Mouse (Mus musculus): ENCODE results near the gene Kcna3. TPM values are rescaled to one million over a fixed set of nuclear protein-coding genes. Genes with fewer than 3 reads are reported as not detected.

Gene Kcna3
- polyA plus RNA-seq, 1 experiment from 2014 or later = 4.7 TPM

DNA sequence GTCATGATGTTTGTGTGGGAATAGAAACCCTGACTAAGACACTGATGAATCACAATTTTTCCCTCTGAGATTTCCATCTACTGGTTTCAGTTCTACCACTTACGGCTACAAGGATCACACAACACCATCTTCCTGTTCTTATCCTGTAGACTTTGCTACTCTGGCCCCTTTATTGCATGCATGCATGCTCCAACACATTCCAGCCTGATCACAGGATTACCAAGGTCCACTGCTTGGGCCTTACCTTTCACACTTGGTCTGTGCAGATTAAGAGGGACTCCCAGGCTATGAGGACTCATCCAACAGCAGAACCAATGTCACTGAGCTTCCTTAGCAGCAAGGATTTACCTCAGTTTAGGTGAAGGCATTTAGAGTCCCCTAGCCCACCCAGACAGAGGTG, 39.7 kb downstream of the Kcna3 start:
- DNase-seq (ENCODE audit: low spot score) = no peak
- WGBS = 83% methylated on average over 1 of the region's 1 CpGs
- Histone ChIP-seq H3K9ac (ENCODE audit: low read depth, low read length) (no peak overlapping the region), H3K4me1 (replicated peaks; ENCODE audit: control insufficient read depth, insufficient read depth, low read length) (no peaks in the 10 kb centered on the region), H3K36me3 (ENCODE audit: control insufficient read depth, insufficient read depth, low read length) (no peaks in the 10 kb centered on the region), H3K9me3 (ENCODE audit: control insufficient read depth, low read length) (no peaks in the 10 kb centered on the region), H3K4me2 (replicated peaks; ENCODE audit: low read depth, low read length) (no peak overlapping the region), H3K27me3 (ENCODE audit: control insufficient read depth, insufficient read depth, low read length) (no peaks in the 10 kb centered on the region), H3K4me3 (ENCODE audit: low read depth, low read length) (no peak overlapping the region), H3K27ac (ENCODE audit: low read depth, low read length) (no peak overlapping the region)
- no peak for ATAC-seq (ENCODE audit: low FRiP score)

DNA sequence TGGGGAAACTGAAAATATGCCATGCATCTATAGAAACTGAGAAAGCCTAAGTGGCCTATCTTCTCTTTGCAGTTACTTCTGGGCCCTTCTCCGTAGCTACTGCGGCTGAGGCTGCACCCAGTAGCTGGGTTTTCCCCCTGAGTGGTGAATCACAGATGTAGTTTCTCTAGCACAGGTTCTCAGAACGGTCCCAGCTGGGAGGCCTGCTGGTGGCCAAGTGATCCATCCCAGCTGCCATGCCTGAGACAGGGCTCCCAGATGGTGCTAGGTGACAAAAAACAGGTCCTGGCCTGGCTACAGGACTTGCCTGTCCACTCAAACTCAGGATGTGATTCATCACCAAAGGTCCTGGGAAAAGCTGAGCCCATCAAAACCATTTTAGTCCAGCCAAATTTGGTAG, 40.7 kb downstream of the Kcna3 start:
- no peaks in the 10 kb centered on the region for H3K9me3 ChIP-seq (ENCODE audit: control insufficient read depth, low read length)
- DNase-seq (ENCODE audit: low spot score) (no peak), ATAC-seq (ENCODE audit: low FRiP score) (no peak)
- H3K27ac ChIP-seq (ENCODE audit: low read depth, low read length) = no peak overlapping the region
- WGBS = 82% methylated on average over 3 of the region's 3 CpGs
- no peak overlapping the region for H3K9ac ChIP-seq (ENCODE audit: low read depth, low read length)
- no peak overlapping the region for H3K4me3 ChIP-seq (ENCODE audit: low read depth, low read length)
- H3K36me3 ChIP-seq (ENCODE audit: control insufficient read depth, insufficient read depth, low read length) = no peaks in the 10 kb centered on the region
- H3K4me2 ChIP-seq (replicated peaks; ENCODE audit: low read depth, low read length) = no peak overlapping the region
- H3K27me3 ChIP-seq (ENCODE audit: control insufficient read depth, insufficient read depth, low read length) = no peaks in the 10 kb centered on the region
- H3K4me1 ChIP-seq (replicated peaks; ENCODE audit: control insufficient read depth, insufficient read depth, low read length) = no peaks in the 10 kb centered on the region

DNA sequence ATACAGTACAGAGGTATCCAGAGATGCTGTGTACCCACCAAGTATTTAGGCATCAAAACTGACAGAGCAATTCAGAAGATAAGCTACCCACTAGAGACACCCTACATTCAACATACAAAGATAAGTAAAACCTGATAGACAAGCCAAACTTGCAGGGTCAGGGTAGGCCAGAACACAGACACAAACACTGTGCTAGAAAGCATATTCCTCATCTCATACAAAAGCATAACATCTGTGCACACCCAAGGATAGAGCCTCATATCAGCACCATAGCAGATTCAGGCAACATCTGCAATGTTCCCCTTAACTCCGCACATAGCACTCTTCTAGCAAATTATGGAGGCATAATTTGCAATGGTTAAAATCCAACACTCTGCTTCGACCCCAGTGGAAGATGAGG, 41.1 kb downstream of the Kcna3 start:
- Histone ChIP-seq H3K36me3 (ENCODE audit: control insufficient read depth, insufficient read depth, low read length) (no peaks in the 10 kb centered on the region), H3K9me3 (ENCODE audit: control insufficient read depth, low read length) (no peaks in the 10 kb centered on the region), H3K27ac (ENCODE audit: low read depth, low read length) (no peak overlapping the region), H3K4me3 (ENCODE audit: low read depth, low read length) (no peak overlapping the region), H3K4me2 (replicated peaks; ENCODE audit: low read depth, low read length) (no peak overlapping the region), H3K4me1 (replicated peaks; ENCODE audit: control insufficient read depth, insufficient read depth, low read length) (no peaks in the 10 kb centered on the region), H3K27me3 (ENCODE audit: control insufficient read depth, insufficient read depth, low read length) (no peaks in the 10 kb centered on the region), H3K9ac (ENCODE audit: low read depth, low read length) (no peak overlapping the region)
- DNase-seq (ENCODE audit: low spot score) = no peak
- no peak for ATAC-seq (ENCODE audit: low FRiP score)
- 94% methylated on average over 2 of the region's 2 CpGs for WGBS

DNA sequence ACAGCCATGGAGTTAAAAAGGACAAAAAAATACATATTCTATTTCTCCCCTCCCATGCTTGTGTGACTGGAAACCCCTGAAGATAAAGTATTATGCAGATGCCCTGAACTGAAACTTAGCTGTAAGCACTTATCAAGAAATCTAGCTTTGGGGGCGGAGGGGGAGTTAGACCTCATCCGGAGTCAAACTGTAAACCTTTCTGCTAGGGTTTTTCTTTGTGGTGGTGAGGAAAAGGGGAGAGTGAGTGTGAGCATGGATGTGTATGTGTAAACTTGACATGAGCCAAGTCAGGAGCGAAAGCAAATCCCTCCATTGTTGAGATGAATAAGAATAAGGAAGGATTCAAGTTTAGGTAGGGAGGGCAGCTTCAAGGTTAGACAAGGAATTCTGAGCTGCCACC, 44.8 kb downstream of the Kcna3 start:
- DNase-seq (ENCODE audit: low spot score) (no peak), ATAC-seq (ENCODE audit: low FRiP score) (no peak)
- Histone ChIP-seq H3K9me3 (ENCODE audit: control insufficient read depth, low read length) (no peaks in the 10 kb centered on the region), H3K4me1 (replicated peaks; ENCODE audit: control insufficient read depth, insufficient read depth, low read length) (no peaks in the 10 kb centered on the region), H3K4me3 (ENCODE audit: low read depth, low read length) (no peak overlapping the region), H3K4me2 (replicated peaks; ENCODE audit: low read depth, low read length) (no peak overlapping the region), H3K27ac (ENCODE audit: low read depth, low read length) (no peak overlapping the region), H3K27me3 (ENCODE audit: control insufficient read depth, insufficient read depth, low read length) (no peaks in the 10 kb centered on the region), H3K36me3 (ENCODE audit: control insufficient read depth, insufficient read depth, low read length) (no peaks in the 10 kb centered on the region), H3K9ac (ENCODE audit: low read depth, low read length) (no peak overlapping the region)
- 89% methylated on average over 3 of the region's 3 CpGs for WGBS

DNA sequence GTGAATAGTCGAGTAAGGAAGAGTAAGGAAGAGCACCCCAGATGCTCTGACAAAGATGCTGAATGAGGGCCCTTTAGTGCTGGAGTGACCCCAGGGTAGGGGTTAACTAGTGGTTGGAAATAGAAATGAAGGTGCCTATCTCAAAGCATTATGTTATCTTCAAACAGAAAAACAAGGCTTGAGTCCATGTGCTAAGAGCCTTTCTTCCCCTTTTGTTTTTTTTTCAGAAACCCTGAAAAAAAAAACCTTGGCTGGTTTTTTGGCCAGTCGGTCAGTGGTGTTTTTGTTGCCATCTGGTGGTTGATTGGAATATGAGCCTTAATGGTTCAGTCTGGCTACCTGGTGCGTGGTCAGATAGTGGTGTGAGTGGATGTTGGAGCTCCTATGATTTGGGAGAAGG, 45.3 kb downstream of the Kcna3 start:
- Histone ChIP-seq H3K4me3 (ENCODE audit: low read depth, low read length) (no peak overlapping the region), H3K36me3 (ENCODE audit: control insufficient read depth, insufficient read depth, low read length) (no peaks in the 10 kb centered on the region), H3K27me3 (ENCODE audit: control insufficient read depth, insufficient read depth, low read length) (no peaks in the 10 kb centered on the region), H3K4me1 (replicated peaks; ENCODE audit: control insufficient read depth, insufficient read depth, low read length) (no peaks in the 10 kb centered on the region), H3K27ac (ENCODE audit: low read depth, low read length) (no peak overlapping the region), H3K9me3 (ENCODE audit: control insufficient read depth, low read length) (no peaks in the 10 kb centered on the region), H3K9ac (ENCODE audit: low read depth, low read length) (no peak overlapping the region), H3K4me2 (replicated peaks; ENCODE audit: low read depth, low read length) (no peak overlapping the region)
- 27% methylated on average over 3 of the region's 3 CpGs for whole genome bisulfite sequencing
- ATAC-seq (ENCODE audit: low FRiP score) (0 out of 2 replicates have a peak, but pooled peaks have one; percentile 33), DNase-seq (ENCODE audit: low spot score) (peak; percentile 53)

DNA sequence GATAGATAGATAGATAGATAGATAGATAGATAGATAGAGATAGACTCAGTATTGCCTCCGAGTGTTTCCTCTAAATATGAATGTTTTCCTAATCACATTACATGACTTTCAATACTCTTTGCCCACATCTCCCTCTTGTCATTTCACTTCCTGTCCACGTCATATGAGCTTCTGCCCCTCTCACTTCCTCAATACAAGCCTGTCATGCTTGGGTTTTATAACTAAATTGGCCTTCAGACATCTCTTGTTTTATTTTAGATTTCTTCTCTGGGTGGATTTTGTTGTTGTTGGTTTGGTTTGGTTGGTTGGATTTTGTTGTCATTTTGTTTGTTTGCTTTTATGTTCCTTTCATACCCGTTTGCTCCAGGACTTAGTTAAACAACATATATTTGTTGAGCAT, 48.6 kb downstream of the Kcna3 start:
- DNase-seq (ENCODE audit: low spot score) (no peak), ATAC-seq (ENCODE audit: low FRiP score) (no peak)
- Histone ChIP-seq H3K4me3 (ENCODE audit: low read depth, low read length) (no peak overlapping the region), H3K36me3 (ENCODE audit: control insufficient read depth, insufficient read depth, low read length) (no peaks in the 10 kb centered on the region), H3K9me3 (ENCODE audit: control insufficient read depth, low read length) (no peaks in the 10 kb centered on the region), H3K9ac (ENCODE audit: low read depth, low read length) (no peak overlapping the region), H3K27me3 (ENCODE audit: control insufficient read depth, insufficient read depth, low read length) (no peaks in the 10 kb centered on the region), H3K4me2 (replicated peaks; ENCODE audit: low read depth, low read length) (no peak overlapping the region), H3K4me1 (replicated peaks; ENCODE audit: control insufficient read depth, insufficient read depth, low read length) (no peaks in the 10 kb centered on the region), H3K27ac (ENCODE audit: low read depth, low read length) (no peak overlapping the region)
- 91% methylated on average over 3 of the region's 3 CpGs for WGBS

DNA sequence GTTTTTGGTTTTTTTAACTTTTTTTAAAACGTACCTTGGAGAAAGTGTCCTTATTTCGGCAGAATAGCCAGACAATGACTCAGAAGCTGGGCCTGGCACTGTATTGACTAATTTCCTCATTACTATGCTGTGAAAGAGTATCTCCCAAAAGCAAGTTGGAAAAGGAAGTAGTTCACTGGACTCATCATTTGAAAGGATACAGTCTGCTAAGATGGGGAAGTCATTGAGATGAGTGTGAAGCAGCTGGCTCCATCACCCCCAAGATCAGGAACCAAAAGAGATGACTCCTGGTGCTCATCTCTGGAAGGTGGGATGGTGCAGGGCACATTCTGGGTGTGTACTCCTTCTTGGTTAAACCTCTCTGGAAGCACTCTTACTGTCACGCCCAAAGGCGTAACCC, 51.4 kb downstream of the Kcna3 start:
- no peak overlapping the region for H3K27ac ChIP-seq (ENCODE audit: low read depth, low read length)
- H3K36me3 ChIP-seq (ENCODE audit: control insufficient read depth, insufficient read depth, low read length) = no peaks in the 10 kb centered on the region
- no peak overlapping the region for H3K4me2 ChIP-seq (replicated peaks; ENCODE audit: low read depth, low read length)
- no peaks in the 10 kb centered on the region for H3K4me1 ChIP-seq (replicated peaks; ENCODE audit: control insufficient read depth, insufficient read depth, low read length)
- WGBS = 91% methylated on average over 4 of the region's 4 CpGs
- ATAC-seq (ENCODE audit: low FRiP score) = no peak
- no peak for DNase-seq (ENCODE audit: low spot score)
- no peak overlapping the region for H3K9ac ChIP-seq (ENCODE audit: low read depth, low read length)
- H3K9me3 ChIP-seq (ENCODE audit: control insufficient read depth, low read length) = no peaks in the 10 kb centered on the region
- H3K27me3 ChIP-seq (ENCODE audit: control insufficient read depth, insufficient read depth, low read length) = no peaks in the 10 kb centered on the region
- no peak overlapping the region for H3K4me3 ChIP-seq (ENCODE audit: low read depth, low read length)

Other genes starting within 250 kb of the Kcna3 start
- 4.3 and 4.5 TPM in 2 replicates for gene Cd53, start 246.0 kb upstream of the Kcna3 start, polyA plus RNA-seq (2014; fragmentation: Nextera tagmentation; extraction: Ambion mirVana)
- gene Olfr266, start 209.9 kb upstream of the Kcna3 start, polyA plus RNA-seq (2014; fragmentation: Nextera tagmentation; extraction: Ambion mirVana) = not detected in 2 replicates
- gene Kcna2, start 65.0 kb downstream of the Kcna3 start, polyA plus RNA-seq (2014; fragmentation: Nextera tagmentation; extraction: Ambion mirVana) = 0.21 and 0.32 TPM in 2 replicates
- gene Kcna10, start 146.9 kb downstream of the Kcna3 start, polyA plus RNA-seq (2014; fragmentation: Nextera tagmentation; extraction: Ambion mirVana) = not detected in 2 replicates
- gene Cym, start 185.6 kb downstream of the Kcna3 start, polyA plus RNA-seq (2014; fragmentation: Nextera tagmentation; extraction: Ambion mirVana) = not detected in 2 replicates
- not detected in 2 replicates for gene A630076J17Rik, start 194.4 kb downstream of the Kcna3 start, polyA plus RNA-seq (2014; fragmentation: Nextera tagmentation; extraction: Ambion mirVana)
- 0.06 TPM in 1 of 2 replicates, not detected in the other for gene Prok1, start 203.5 kb downstream of the Kcna3 start, polyA plus RNA-seq (2014; fragmentation: Nextera tagmentation; extraction: Ambion mirVana)
- 203 TPM in 2 replicates for gene Lamtor5, start 242.7 kb downstream of the Kcna3 start, polyA plus RNA-seq (2014; fragmentation: Nextera tagmentation; extraction: Ambion mirVana)

Measured in hindbrain, embryonic 11.5 days (tissue).